Mouse (Mus musculus): ENCODE measurements at regions not wholly inside any gene's neighbourhood (a gene's known extent, or its start where the extent isn't known, plus 50 kb on each side); places are given as distances from the start of the nearest gene placed in this dataset.

DNA sequence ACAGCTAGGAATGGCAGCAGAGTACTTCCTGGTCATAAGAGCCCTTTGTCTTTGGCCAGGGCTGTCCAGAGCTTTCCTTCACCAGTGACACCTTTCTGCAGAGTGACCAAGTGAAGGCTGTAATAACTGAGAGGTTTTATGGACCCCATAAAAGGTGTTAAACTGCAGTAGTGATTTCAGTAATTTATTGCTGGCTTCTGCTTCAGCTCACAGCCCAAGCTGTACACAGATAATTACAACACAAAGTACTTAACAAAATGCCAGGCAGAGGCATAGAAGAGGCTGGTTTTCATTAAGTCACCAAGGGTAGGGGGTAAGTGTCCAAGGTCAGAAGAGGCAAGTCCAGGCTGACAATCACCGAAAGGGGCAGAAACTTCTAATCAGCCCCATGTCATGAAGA, 83.8 kb downstream of the Eif4e start:
- no peaks in the 10 kb centered on the region for H3K27me3 ChIP-seq (replicated peaks)
- H3K9me3 ChIP-seq (replicated peaks), result no peaks in the 10 kb centered on the region
- peaks cover 10% of the 10 kb centered on the region; the same call in 1 of the 2 replicates for H3K4me1 ChIP-seq
- H3K36me3 ChIP-seq, result no peaks in the 10 kb centered on the region
- H3K9ac ChIP-seq (replicated peaks), result no peak overlapping the region
- peak; percentile 61; the same call in 1 of the 2 replicates for ATAC-seq (ENCODE audit: low FRiP score)
- no peak overlapping the region for H3K4me2 ChIP-seq
- WGBS, result 41% methylated on average over 1 of the region's 1 CpGs
- H3K27ac ChIP-seq (replicated peaks), result peak overlapping the region; percentile 28; the same call in 1 of the 2 replicates
- no peak overlapping the region for H3K4me3 ChIP-seq (replicated peaks)

DNA sequence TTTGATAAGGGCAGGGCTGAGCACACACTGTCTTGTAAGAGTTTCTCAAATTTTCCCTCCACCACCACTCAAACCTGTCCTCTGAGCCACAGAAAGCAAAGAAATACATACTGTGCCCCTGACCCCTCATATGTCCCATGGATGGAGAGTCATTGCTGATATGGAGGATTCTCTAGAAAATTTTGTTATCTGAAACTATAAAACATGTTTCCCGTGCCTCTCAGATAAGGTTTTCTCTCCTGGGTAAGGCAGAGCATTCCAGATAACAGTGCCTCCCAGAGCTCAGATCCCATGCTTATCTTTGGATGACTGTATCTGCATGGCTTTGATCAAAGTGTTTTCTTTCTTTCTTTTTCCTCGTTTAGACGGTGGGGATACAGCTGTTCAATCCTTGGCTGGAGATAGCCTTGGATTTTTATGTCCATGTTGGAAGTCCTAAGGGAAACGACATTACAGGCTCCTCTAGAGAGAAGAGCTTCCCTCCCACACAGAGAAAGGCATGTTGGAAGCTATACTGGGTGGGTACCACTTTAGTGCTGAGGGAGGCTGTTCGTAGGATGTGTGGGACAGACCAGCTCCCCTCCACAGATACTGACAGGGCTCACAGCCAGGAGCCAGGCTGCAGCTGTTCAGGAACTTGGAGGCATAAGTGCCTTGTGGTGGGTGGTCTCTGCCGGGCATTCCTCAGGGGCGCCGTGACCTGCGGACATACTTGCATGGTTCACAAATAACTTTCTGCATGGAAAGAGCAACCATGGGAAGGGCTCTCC, 87.1 kb downstream of the Eif4e start:
- Histone ChIP-seq H3K27ac (replicated peaks) (no peak overlapping the region), H3K4me3 (replicated peaks) (no peak overlapping the region), H3K4me2 (no peak overlapping the region), H3K4me1 (peaks cover 10% of the 10 kb centered on the region; the same call in 1 of the 2 replicates), H3K9me3 (replicated peaks) (no peaks in the 10 kb centered on the region), H3K27me3 (replicated peaks) (no peaks in the 10 kb centered on the region), H3K36me3 (no peaks in the 10 kb centered on the region), H3K9ac (replicated peaks) (no peak overlapping the region)
- 76% methylated on average over 9 of the region's 9 CpGs for WGBS
- ATAC-seq (ENCODE audit: low FRiP score), result no peak

DNA sequence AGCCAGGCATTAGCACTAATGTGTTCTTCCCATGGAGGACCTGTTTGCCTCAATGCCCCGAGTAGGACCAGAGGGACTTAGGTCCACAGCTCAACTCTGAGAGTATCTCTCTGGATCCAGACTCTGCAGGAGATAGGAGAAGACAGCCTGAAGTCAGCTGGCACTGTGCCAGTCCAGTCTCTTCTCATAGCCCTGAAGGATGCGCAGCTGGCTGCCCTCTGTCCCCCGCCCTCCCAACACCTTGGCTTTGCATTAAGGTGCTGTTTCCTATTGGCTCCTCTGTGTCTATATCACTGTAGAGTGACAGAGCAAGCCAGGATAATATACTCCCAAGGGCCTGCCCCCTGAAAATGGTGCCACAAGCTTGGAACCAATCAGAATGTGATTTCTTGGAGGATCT, 87.7 kb downstream of the Eif4e start:
- no peaks in the 10 kb centered on the region for H3K27me3 ChIP-seq (replicated peaks)
- H3K4me1 ChIP-seq, result peaks cover 10% of the 10 kb centered on the region; the same call in 1 of the 2 replicates
- no peak for ATAC-seq (ENCODE audit: low FRiP score)
- no peak overlapping the region for H3K4me2 ChIP-seq
- H3K9me3 ChIP-seq (replicated peaks), result no peaks in the 10 kb centered on the region
- 93% methylated on average over 3 of the region's 3 CpGs for WGBS
- H3K36me3 ChIP-seq, result no peaks in the 10 kb centered on the region
- H3K4me3 ChIP-seq (replicated peaks), result no peak overlapping the region
- no peak overlapping the region for H3K9ac ChIP-seq (replicated peaks)
- H3K27ac ChIP-seq (replicated peaks), result no peak overlapping the region

DNA sequence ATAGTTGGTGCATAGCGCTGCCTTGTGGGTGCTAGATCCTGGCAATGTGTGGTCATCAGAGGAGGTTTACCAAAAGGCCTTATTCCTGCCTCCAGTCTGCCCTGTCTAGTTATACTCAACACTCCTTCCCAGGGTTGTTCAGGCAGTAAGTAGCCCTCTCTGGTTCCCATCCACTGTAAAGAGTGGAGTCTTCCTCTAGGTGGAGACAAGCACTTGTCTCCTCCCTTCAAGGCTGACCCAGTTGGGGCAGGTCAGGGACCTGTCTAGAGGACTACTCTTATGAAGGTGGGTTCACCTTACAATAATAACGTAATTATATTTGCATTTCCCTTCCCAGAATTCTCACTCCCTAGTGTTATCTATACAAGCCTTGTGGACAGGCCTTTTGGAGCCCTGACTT, 88.9 kb downstream of the Eif4e start:
- no peak for ATAC-seq (ENCODE audit: low FRiP score)

DNA sequence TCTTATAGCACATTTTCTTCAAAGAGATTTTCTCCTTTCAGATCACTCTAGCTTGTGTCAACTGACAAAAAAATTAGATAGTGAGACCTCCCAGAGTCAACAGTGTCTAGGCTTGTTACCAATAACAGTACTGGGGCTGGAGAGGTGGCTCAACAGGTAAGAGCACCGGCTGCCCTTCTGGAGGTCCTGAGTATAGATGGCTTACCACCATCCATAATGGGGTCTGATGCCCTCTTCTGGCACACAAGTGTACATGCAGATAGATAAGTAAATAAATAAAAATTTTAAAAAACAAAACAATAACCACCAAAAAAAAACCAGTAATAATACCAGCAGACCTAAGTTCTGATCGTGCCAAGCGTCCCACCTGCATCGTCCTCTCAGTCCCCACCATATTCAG, 94.3 kb downstream of the Eif4e start:
- no peaks in the 10 kb centered on the region for H3K27me3 ChIP-seq (replicated peaks)
- no peak overlapping the region for H3K27ac ChIP-seq (replicated peaks)
- no peaks in the 10 kb centered on the region for H3K9me3 ChIP-seq (replicated peaks)
- H3K4me1 ChIP-seq, result no peaks in the 10 kb centered on the region
- no peak overlapping the region for H3K9ac ChIP-seq (replicated peaks)
- ATAC-seq (ENCODE audit: low FRiP score), result no peak
- 83% methylated on average over 4 of the region's 4 CpGs for WGBS
- no peak overlapping the region for H3K4me2 ChIP-seq
- no peaks in the 10 kb centered on the region for H3K36me3 ChIP-seq
- H3K4me3 ChIP-seq (replicated peaks), result no peak overlapping the region

More for the DNA sequence above, 88.9 kb downstream of the Eif4e start:
- no peak overlapping the region for H3K4me3 ChIP-seq (replicated peaks)
- no peak overlapping the region for H3K4me2 ChIP-seq
- WGBS, result 82% methylated on average over 2 of the region's 2 CpGs
- H3K9ac ChIP-seq (replicated peaks), result no peak overlapping the region
- H3K36me3 ChIP-seq, result no peaks in the 10 kb centered on the region
- no peaks in the 10 kb centered on the region for H3K27me3 ChIP-seq (replicated peaks)
- H3K9me3 ChIP-seq (replicated peaks), result no peaks in the 10 kb centered on the region
- H3K4me1 ChIP-seq, result peaks cover 2% of the 10 kb centered on the region; the same call in 1 of the 2 replicates
- no peak overlapping the region for H3K27ac ChIP-seq (replicated peaks)

DNA sequence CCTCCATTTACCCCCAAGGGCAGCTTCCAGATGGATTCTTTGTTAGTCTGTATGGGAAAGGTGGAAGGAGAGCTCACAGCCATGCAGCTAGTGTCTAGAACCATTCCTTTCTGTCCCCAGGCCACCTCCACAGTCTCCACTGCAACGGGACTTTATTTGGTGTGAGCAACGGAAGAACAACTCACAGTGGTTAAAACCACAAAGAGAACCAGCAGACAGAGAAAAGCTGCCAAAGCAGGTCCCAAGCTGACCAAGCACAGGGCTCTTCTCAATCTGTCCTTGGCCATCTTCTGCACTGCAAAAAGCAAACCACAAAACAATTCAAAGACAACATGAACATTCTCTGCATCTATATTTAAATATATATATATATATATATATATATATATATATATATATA, 98.1 kb downstream of the Eif4e start:
- WGBS, result 88% methylated on average over 2 of the region's 2 CpGs
- ATAC-seq (ENCODE audit: low FRiP score), result no peak
- no peaks in the 10 kb centered on the region for H3K27me3 ChIP-seq (replicated peaks)
- no peak overlapping the region for H3K27ac ChIP-seq (replicated peaks)
- no peak overlapping the region for H3K4me2 ChIP-seq
- no peaks in the 10 kb centered on the region for H3K4me1 ChIP-seq
- H3K9ac ChIP-seq (replicated peaks), result no peak overlapping the region
- H3K36me3 ChIP-seq, result no peaks in the 10 kb centered on the region
- no peak overlapping the region for H3K4me3 ChIP-seq (replicated peaks)
- no peaks in the 10 kb centered on the region for H3K9me3 ChIP-seq (replicated peaks)

DNA sequence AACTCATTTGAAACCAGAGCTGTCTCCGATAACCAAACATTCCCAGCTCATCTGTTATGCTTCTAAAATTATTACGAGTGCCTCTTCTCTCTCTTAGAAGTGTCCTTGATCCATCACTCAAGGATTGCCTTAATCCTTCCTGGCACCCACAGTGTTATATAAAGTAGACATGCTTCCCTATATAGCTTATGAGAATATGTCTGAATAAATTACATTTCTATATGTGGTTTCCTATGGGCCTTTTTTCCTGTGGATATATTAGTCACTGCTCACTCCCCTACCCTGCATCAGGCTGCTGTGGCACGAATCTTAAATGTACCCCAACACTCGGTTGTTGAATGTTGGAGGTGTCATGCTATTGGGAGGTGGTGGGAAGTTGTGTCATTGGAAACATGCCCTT, 100.3 kb downstream of the Eif4e start:
- no peak overlapping the region for H3K4me3 ChIP-seq (replicated peaks)
- H3K27me3 ChIP-seq (replicated peaks), result no peaks in the 10 kb centered on the region
- no peak overlapping the region for H3K4me2 ChIP-seq
- no peaks in the 10 kb centered on the region for H3K36me3 ChIP-seq
- no peaks in the 10 kb centered on the region for H3K4me1 ChIP-seq
- ATAC-seq (ENCODE audit: low FRiP score), result no peak
- no peaks in the 10 kb centered on the region for H3K9me3 ChIP-seq (replicated peaks)
- WGBS, result 87% methylated on average over 4 of the region's 4 CpGs
- H3K9ac ChIP-seq (replicated peaks), result no peak overlapping the region
- H3K27ac ChIP-seq (replicated peaks), result no peak overlapping the region

DNA sequence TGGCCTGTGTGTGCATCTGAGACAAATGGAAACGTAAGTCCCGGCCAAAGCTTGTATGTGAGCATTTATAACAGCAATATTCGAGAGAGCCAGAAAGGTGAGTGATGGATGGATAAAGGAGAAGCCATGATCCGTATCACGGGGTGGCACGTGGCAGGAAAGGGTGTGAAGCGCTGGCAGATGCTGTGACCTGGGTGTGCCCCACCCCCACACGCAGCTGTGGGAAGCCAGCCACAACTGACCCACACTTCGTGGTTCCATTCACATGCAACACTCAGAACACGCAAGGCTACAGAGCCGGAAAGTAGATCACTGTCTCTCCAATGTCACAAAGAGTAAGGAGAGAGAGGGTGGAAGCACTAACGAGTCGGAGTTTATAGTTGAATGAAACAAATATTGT, 104.3 kb downstream of the Eif4e start:
- H3K9ac ChIP-seq (replicated peaks), result no peak overlapping the region
- no peaks in the 10 kb centered on the region for H3K4me1 ChIP-seq
- no peaks in the 10 kb centered on the region for H3K27me3 ChIP-seq (replicated peaks)
- no peak for ATAC-seq (ENCODE audit: low FRiP score)
- no peak overlapping the region for H3K4me3 ChIP-seq (replicated peaks)
- 89% methylated on average over 13 of the region's 13 CpGs for WGBS
- no peaks in the 10 kb centered on the region for H3K36me3 ChIP-seq
- H3K27ac ChIP-seq (replicated peaks), result no peak overlapping the region
- H3K4me2 ChIP-seq, result no peak overlapping the region
- H3K9me3 ChIP-seq (replicated peaks), result no peaks in the 10 kb centered on the region

DNA sequence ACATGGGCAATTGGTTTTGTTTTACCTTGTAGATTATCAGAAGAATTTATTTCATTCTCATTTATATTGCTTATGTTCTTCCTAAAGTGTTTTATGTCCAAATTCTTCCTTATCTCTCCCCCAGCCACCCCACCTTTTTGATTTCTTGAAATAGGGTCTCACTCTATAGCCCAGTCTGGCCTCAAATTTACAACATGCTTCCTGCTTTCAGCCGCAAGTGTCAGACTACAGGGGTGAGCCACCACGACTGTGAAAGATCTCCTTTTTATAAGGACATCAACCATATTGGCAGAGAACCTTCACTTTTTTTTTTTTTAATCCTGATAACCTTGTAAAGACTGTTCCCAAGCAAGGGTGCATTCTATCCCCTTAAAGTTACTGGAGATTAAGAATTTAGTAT, 106.1 kb downstream of the Eif4e start:
- H3K27me3 ChIP-seq (replicated peaks), result no peaks in the 10 kb centered on the region
- 66% methylated on average over 2 of the region's 2 CpGs for WGBS
- H3K4me3 ChIP-seq (replicated peaks), result no peak overlapping the region
- no peaks in the 10 kb centered on the region for H3K36me3 ChIP-seq
- H3K4me2 ChIP-seq, result no peak overlapping the region
- H3K4me1 ChIP-seq, result no peaks in the 10 kb centered on the region
- H3K9me3 ChIP-seq (replicated peaks), result no peaks in the 10 kb centered on the region
- no peak overlapping the region for H3K9ac ChIP-seq (replicated peaks)
- H3K27ac ChIP-seq (replicated peaks), result no peak overlapping the region
- ATAC-seq (ENCODE audit: low FRiP score), result no peak

DNA sequence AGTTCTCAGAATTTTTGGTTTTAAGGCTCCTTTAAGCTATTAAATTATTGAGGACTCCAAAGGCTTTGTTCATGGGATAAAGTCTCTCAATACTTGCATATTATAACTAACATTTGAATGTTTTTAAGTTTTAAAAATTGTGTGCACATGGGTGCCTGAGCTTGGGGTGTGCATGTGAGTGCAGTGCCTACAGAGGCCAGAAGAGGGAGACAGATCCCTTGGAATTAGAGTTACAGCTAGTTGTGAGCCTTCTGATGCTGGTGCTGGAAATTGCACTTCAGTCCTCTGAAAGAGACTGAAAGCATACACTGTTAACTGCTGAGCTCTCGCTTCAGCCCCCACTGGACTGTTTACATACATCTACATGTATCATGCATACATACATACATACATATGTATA, 100.0 kb upstream of the Tspan5 start:
- Histone ChIP-seq H3K9me3 (replicated peaks) (no peaks in the 10 kb centered on the region), H3K36me3 (no peaks in the 10 kb centered on the region), H3K9ac (replicated peaks) (no peak overlapping the region), H3K4me2 (no peak overlapping the region), H3K4me1 (peaks cover 20% of the 10 kb centered on the region), H3K4me3 (replicated peaks) (no peak overlapping the region), H3K27ac (replicated peaks) (no peak overlapping the region), H3K27me3 (replicated peaks) (no peaks in the 10 kb centered on the region)
- 96% methylated on average over 1 of the region's 1 CpGs for WGBS
- no peak for ATAC-seq (ENCODE audit: low FRiP score)

DNA sequence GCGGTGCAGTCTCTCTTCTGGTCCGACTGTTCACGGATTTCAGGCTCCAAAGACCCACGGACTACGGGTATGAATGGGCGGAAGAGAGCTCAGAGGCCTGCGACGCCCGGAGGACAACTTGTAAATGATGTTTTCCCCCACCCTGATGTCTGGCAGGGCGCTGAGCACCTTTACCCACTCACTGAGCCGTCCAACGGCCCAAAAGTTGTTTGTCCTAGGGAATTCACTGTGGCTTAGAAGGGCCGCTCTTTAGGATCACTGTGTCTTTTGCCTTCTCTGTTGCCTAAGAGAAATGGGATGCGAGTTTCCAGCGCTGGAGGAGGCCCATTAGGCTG, 98.1 kb upstream of the Tspan5 start:
- Histone ChIP-seq H3K4me2 (peak overlapping the region; percentile 53), H3K9ac (replicated peaks) (peak overlapping the region; percentile 28), H3K4me1 (peaks cover 24% of the 10 kb centered on the region), H3K27me3 (replicated peaks) (no peaks in the 10 kb centered on the region), H3K36me3 (no peaks in the 10 kb centered on the region), H3K9me3 (replicated peaks) (no peaks in the 10 kb centered on the region), H3K4me3 (replicated peaks) (peak overlapping the region; percentile 26; the same call in 1 of the 2 replicates), H3K27ac (replicated peaks) (peak overlapping the region; percentile 58)
- WGBS, result 17% methylated on average over 15 of the region's 15 CpGs
- ATAC-seq (ENCODE audit: low FRiP score), result peak; percentile 29; the same call in 1 of the 2 replicates

DNA sequence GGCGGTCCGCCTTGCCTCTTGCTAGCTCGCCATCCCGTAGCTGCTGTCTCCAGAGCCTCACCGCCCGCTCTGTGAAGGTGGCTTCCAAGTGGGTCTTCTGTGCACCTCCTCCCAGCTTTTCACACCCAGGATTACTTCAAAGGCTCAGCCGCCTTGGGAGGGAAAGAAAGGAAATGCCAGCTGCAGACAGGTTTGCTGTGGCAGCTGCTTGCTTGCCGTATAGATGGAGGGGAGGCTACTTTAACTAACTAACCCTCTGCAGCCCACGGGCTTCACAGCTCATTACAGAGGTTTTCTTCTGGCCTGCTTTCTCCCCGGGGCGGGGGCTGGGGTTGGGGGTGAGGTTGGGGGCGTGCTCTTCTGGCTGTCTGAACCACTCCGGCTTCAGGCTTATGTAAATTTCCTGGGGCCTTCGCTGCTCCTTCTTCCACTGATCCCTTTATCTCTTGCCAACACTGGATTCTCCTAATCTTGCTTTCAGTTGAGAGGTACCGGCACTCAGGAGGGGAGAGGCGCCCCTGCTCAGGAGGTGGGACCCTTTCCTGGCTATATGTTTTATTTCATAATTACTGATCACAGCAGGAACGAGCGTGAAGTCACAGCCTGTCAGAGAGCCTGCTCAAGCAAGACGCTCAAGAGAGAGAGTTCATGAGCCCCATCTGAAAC, 97.6 kb upstream of the Tspan5 start:
- H3K36me3 ChIP-seq, result no peaks in the 10 kb centered on the region
- no peaks in the 10 kb centered on the region for H3K27me3 ChIP-seq (replicated peaks)
- H3K9ac ChIP-seq (replicated peaks), result peak overlapping the region; percentile 28
- peak overlapping the region; percentile 26 for H3K4me3 ChIP-seq (replicated peaks)
- H3K9me3 ChIP-seq (replicated peaks), result no peaks in the 10 kb centered on the region
- H3K4me2 ChIP-seq, result peak overlapping the region; percentile 53
- peak overlapping the region; percentile 58 for H3K27ac ChIP-seq (replicated peaks)
- ATAC-seq (ENCODE audit: low FRiP score), result peak; percentile 73
- 4% methylated on average over 19 of the region's 19 CpGs for WGBS
- peaks cover 24% of the 10 kb centered on the region for H3K4me1 ChIP-seq

All from neural tube, embryonic 15.5 days (tissue).